Mouse (Mus musculus): ENCODE measurements around the gene Synpo2. TPM values are rescaled to one million over a fixed set of nuclear protein-coding genes. Genes with fewer than 3 reads are reported as not detected.

The Synpo2 gene
- total RNA-seq, 1 experiment, result 1.6 TPM

DNA sequence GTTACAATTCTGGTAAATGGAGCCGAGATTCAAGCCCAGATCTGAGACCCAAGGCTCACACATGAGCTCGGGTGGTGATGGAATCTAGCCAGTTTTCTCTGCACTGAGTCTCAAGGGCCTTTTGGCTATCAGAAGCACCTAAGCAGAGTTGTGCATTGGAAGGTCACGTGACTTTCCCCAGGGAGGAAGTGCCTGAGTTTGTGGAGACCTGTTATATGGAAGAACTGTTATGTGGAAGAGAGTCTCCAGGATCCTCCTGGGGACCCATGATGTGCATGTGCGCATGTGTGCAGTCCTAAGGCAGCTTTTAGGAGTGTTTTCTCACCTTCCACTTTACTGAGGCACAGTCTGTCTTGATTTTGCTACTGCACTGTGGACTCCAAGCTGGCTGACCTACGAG, 63.8 kb downstream of the Synpo2 start:
- Histone ChIP-seq H3K4me1 (ENCODE audit: control insufficient read depth in 2 of 2, insufficient read depth in 2 of 2, low read length in 2 of 2, poor library complexity in 1 of 2) (no peaks in the 10 kb centered on the region), H3K27ac (ENCODE audit: insufficient read depth, low read depth, low read length, poor library complexity, severe bottlenecking) (no peak overlapping the region), H3K36me3 (ENCODE audit: control insufficient read depth, insufficient read depth, low read length, poor library complexity, severe bottlenecking) (no peaks in the 10 kb centered on the region), H3K9me3 (ENCODE audit: control insufficient read depth, insufficient read depth, low read depth, low read length) (no peaks in the 10 kb centered on the region), H3K9ac (ENCODE audit: insufficient read depth, low read depth, low read length, poor library complexity, severe bottlenecking) (no peak overlapping the region), H3K4me3 (ENCODE audit: insufficient read depth in 1 of 2, low read depth in 1 of 2, low read length in 2 of 2, poor library complexity in 1 of 2, severe bottlenecking in 1 of 2) (no peak overlapping the region)
- DNase-seq (ENCODE audit: low read depth, low spot score), result no peak
- in situ Hi-C loops (cut with MboI; ENCODE audit: low sequenced_read_pairs in 2 of 2, unreplicated experiment in 2 of 2), result loop anchor here in 1 of 2 experiments (10.0 kb wide), 1 partner anchor 153 kb away; no protein-coding TSS in a partner anchor
- TF ChIP-seq CHD2 (IDR thresholded peaks at IDR 0.05; ENCODE audit: low read depth, low read length) (no peak), ZNF384 (IDR thresholded peaks at IDR 0.05; ENCODE audit: low read depth, low read length) (no peak), MAFK (IDR thresholded peaks at IDR 0.05; ENCODE audit: insufficient read depth, low read depth, low read length) (no peak), ZC3H11A (IDR thresholded peaks at IDR 0.05; ENCODE audit: borderline replicate concordance, low read depth, low read length) (no peak), HCFC1 (IDR thresholded peaks at IDR 0.05; ENCODE audit: borderline replicate concordance, insufficient read depth, low read length) (no peak)

GRCm38 (mm10) chr3:123169398-123169797, 66.6 kb downstream of the Synpo2 start:
- TF ChIP-seq ZNF384 (IDR thresholded peaks at IDR 0.05; ENCODE audit: low read depth, low read length), result no peak
- TF ChIP-seq CHD2 (IDR thresholded peaks at IDR 0.05; ENCODE audit: low read depth, low read length), result no peak
- TF ChIP-seq HCFC1 (IDR thresholded peaks at IDR 0.05; ENCODE audit: borderline replicate concordance, insufficient read depth, low read length), result no peak
- no peak for TF ChIP-seq MAFK (IDR thresholded peaks at IDR 0.05; ENCODE audit: insufficient read depth, low read depth, low read length)
- no peak for TF ChIP-seq ZC3H11A (IDR thresholded peaks at IDR 0.05; ENCODE audit: borderline replicate concordance, low read depth, low read length)
- no peaks in the 10 kb centered on the region for H3K36me3 ChIP-seq (ENCODE audit: control insufficient read depth, insufficient read depth, low read length, poor library complexity, severe bottlenecking)
- no peak overlapping the region for H3K4me3 ChIP-seq (ENCODE audit: insufficient read depth in 1 of 2, low read depth in 1 of 2, low read length in 2 of 2, poor library complexity in 1 of 2, severe bottlenecking in 1 of 2)
- no peaks in the 10 kb centered on the region for H3K9me3 ChIP-seq (ENCODE audit: control insufficient read depth, insufficient read depth, low read depth, low read length)
- no peak overlapping the region for H3K9ac ChIP-seq (ENCODE audit: insufficient read depth, low read depth, low read length, poor library complexity, severe bottlenecking)
- in situ Hi-C loops (cut with MboI; ENCODE audit: low sequenced_read_pairs in 2 of 2, unreplicated experiment in 2 of 2), result loop anchor here in 1 of 2 experiments (10.0 kb wide), 2 partner anchors 155 to 185 kb away; no protein-coding TSS in a partner anchor
- no peak for DNase-seq (ENCODE audit: low read depth, low spot score)
- no peaks in the 10 kb centered on the region for H3K4me1 ChIP-seq (ENCODE audit: control insufficient read depth in 2 of 2, insufficient read depth in 2 of 2, low read length in 2 of 2, poor library complexity in 1 of 2)
- H3K27ac ChIP-seq (ENCODE audit: insufficient read depth, low read depth, low read length, poor library complexity, severe bottlenecking), result no peak overlapping the region

- H3K27ac ChIP-seq (ENCODE audit: insufficient read depth, low read depth, low read length, poor library complexity, severe bottlenecking), result no peak overlapping the region
- DNase-seq (ENCODE audit: low read depth, low spot score), result no peak
Observed at GRCm38 (mm10) chr3:123168815-123169214, 67.1 kb downstream of the Synpo2 start.

GRCm38 (mm10) chr3:123166450-123166849, 69.5 kb downstream of the Synpo2 start:
- H3K4me3 ChIP-seq (ENCODE audit: insufficient read depth in 1 of 2, low read depth in 1 of 2, low read length in 2 of 2, poor library complexity in 1 of 2, severe bottlenecking in 1 of 2), result no peak overlapping the region
- in situ Hi-C loops (cut with MboI; ENCODE audit: low sequenced_read_pairs in 2 of 2, unreplicated experiment in 2 of 2), result loop anchor here in 1 of 2 experiments (10.0 kb wide), 2 partner anchors 158 to 188 kb away; no protein-coding TSS in a partner anchor
- no peaks in the 10 kb centered on the region for H3K4me1 ChIP-seq (ENCODE audit: control insufficient read depth in 2 of 2, insufficient read depth in 2 of 2, low read length in 2 of 2, poor library complexity in 1 of 2)
- no peak for TF ChIP-seq HCFC1 (IDR thresholded peaks at IDR 0.05; ENCODE audit: borderline replicate concordance, insufficient read depth, low read length)
- TF ChIP-seq MAFK (IDR thresholded peaks at IDR 0.05; ENCODE audit: insufficient read depth, low read depth, low read length), result no peak
- TF ChIP-seq ZNF384 (IDR thresholded peaks at IDR 0.05; ENCODE audit: low read depth, low read length), result no peak
- TF ChIP-seq ZC3H11A (IDR thresholded peaks at IDR 0.05; ENCODE audit: borderline replicate concordance, low read depth, low read length), result no peak
- DNase-seq (ENCODE audit: low read depth, low spot score), result no peak
- no peak overlapping the region for H3K27ac ChIP-seq (ENCODE audit: insufficient read depth, low read depth, low read length, poor library complexity, severe bottlenecking)
- H3K36me3 ChIP-seq (ENCODE audit: control insufficient read depth, insufficient read depth, low read length, poor library complexity, severe bottlenecking), result no peaks in the 10 kb centered on the region
- H3K9ac ChIP-seq (ENCODE audit: insufficient read depth, low read depth, low read length, poor library complexity, severe bottlenecking), result no peak overlapping the region
- H3K9me3 ChIP-seq (ENCODE audit: control insufficient read depth, insufficient read depth, low read depth, low read length), result no peaks in the 10 kb centered on the region

More at GRCm38 (mm10) chr3:123168815-123169214, 67.1 kb downstream of the Synpo2 start:
- Histone ChIP-seq H3K4me3 (ENCODE audit: insufficient read depth in 1 of 2, low read depth in 1 of 2, low read length in 2 of 2, poor library complexity in 1 of 2, severe bottlenecking in 1 of 2) (no peak overlapping the region), H3K9me3 (ENCODE audit: control insufficient read depth, insufficient read depth, low read depth, low read length) (no peaks in the 10 kb centered on the region), H3K9ac (ENCODE audit: insufficient read depth, low read depth, low read length, poor library complexity, severe bottlenecking) (no peak overlapping the region), H3K4me1 (ENCODE audit: control insufficient read depth in 2 of 2, insufficient read depth in 2 of 2, low read length in 2 of 2, poor library complexity in 1 of 2) (no peaks in the 10 kb centered on the region), H3K36me3 (ENCODE audit: control insufficient read depth, insufficient read depth, low read length, poor library complexity, severe bottlenecking) (no peaks in the 10 kb centered on the region)
- in situ Hi-C loops (cut with MboI; ENCODE audit: low sequenced_read_pairs in 2 of 2, unreplicated experiment in 2 of 2), result loop anchor here in 1 of 2 experiments (10.0 kb wide), 2 partner anchors 156 to 186 kb away; no protein-coding TSS in a partner anchor
- TF ChIP-seq ZC3H11A (IDR thresholded peaks at IDR 0.05; ENCODE audit: borderline replicate concordance, low read depth, low read length), result peak; percentile 43; the same call in 1 of the 2 replicates
- TF ChIP-seq ZNF384 (IDR thresholded peaks at IDR 0.05; ENCODE audit: low read depth, low read length), result no peak
- no peak for TF ChIP-seq HCFC1 (IDR thresholded peaks at IDR 0.05; ENCODE audit: borderline replicate concordance, insufficient read depth, low read length)
- no peak for TF ChIP-seq MAFK (IDR thresholded peaks at IDR 0.05; ENCODE audit: insufficient read depth, low read depth, low read length)
- no peak for TF ChIP-seq CHD2 (IDR thresholded peaks at IDR 0.05; ENCODE audit: low read depth, low read length)
